Mouse (Mus musculus) testis, adult 2 months (tissue): ENCODE results near the gene Cmss1. TPM values are rescaled to one million over a fixed set of nuclear protein-coding genes. Genes with fewer than 3 reads are reported as not detected.

Experiments
- H3K27ac ChIP-seq: fragments of 200-500 bp; 2 replicates; pipeline ENCODE4 v1.5.1; 2012; ENCODE audit warnings: low read depth, low read length; ENCODE audit not compliant: control insufficient read depth, insufficient read depth
- H3K27me3 ChIP-seq: fragments of 200-500 bp; 2 replicates; pipeline ENCODE4 v1.6.1; 2012; ENCODE audit warnings: mild to moderate bottlenecking, low read length, moderate library complexity; ENCODE audit not compliant: control insufficient read depth, insufficient read depth
- H3K36me3 ChIP-seq: fragments of 200-500 bp; 2 replicates; pipeline ENCODE4 v1.6.1; 2012; ENCODE audit warnings: mild to moderate bottlenecking, low read length; ENCODE audit not compliant: control insufficient read depth, insufficient read depth
- H3K4me1 ChIP-seq: fragments of 200-500 bp; 2 replicates; pipeline ENCODE4 v1.6.1; 2012; ENCODE audit warnings: low read length; ENCODE audit not compliant: control insufficient read depth, insufficient read depth
- H3K4me3 ChIP-seq: fragments of 200-500 bp; 2 replicates; pipeline ENCODE4 v1.5.1; 2012; ENCODE audit warnings: low read depth, mild to moderate bottlenecking, low read length, moderate library complexity, mixed read lengths; ENCODE audit not compliant: control insufficient read depth
- CTCF ChIP-seq: fragments of 200-500 bp; IDR thresholded peaks from 2 replicates; pipeline ENCODE4 v1.5.1; 2012; ENCODE audit warnings: low read depth, mild to moderate bottlenecking, inconsistent platforms, low read length, moderate library complexity; ENCODE audit not compliant: control insufficient read depth, insufficient read depth, insufficient replicate concordance
- POLR2A ChIP-seq: fragments of 200-500 bp; IDR thresholded peaks from 2 replicates; pipeline ENCODE4 v1.6.1; 2012; ENCODE audit warnings: low read depth, mild to moderate bottlenecking, inconsistent platforms, low read length, moderate library complexity; ENCODE audit not compliant: control insufficient read depth
- polyA plus RNA-seq: library from polyadenylated mRNA; depleted of rRNA; stranded (reverse); fragments of >200 nt; gene quantifications from 2 replicates; pipeline ENCODE4 v1.2.3, GENCODE M21; 2012

The Cmss1 gene
- polyA plus RNA-seq, 1 experiment = 45.3 TPM

- Histone ChIP-seq H3K4me3 (no peak overlapping the region), H3K27me3 (no peaks in the 10 kb centered on the region), H3K27ac (no peak overlapping the region), H3K36me3 (no peaks in the 10 kb centered on the region), H3K4me1 (no peaks in the 10 kb centered on the region)
- TF ChIP-seq CTCF (no peak), POLR2A (no peak)
Observed at GRCm38 (mm10) chr16:57384274-57384673, 222.4 kb downstream of the Cmss1 start.

- TF ChIP-seq POLR2A (no peak), CTCF (no peak)
- Histone ChIP-seq H3K4me1 (no peaks in the 10 kb centered on the region), H3K36me3 (no peaks in the 10 kb centered on the region), H3K27ac (no peak overlapping the region), H3K4me3 (no peak overlapping the region), H3K27me3 (no peaks in the 10 kb centered on the region)
Observed at GRCm38 (mm10) chr16:57383266-57383971, 223.2 kb downstream of the Cmss1 start.

- TF ChIP-seq CTCF = no peak
- TF ChIP-seq POLR2A = no peak
- Histone ChIP-seq H3K4me3 (no peak overlapping the region), H3K27ac (no peak overlapping the region), H3K36me3 (no peaks in the 10 kb centered on the region), H3K4me1 (no peaks in the 10 kb centered on the region), H3K27me3 (no peaks in the 10 kb centered on the region)
Observed at GRCm38 (mm10) chr16:57378631-57379330, 227.9 kb downstream of the Cmss1 start.

- TF ChIP-seq POLR2A (no peak), CTCF (no peak)
- H3K27me3 ChIP-seq = no peaks in the 10 kb centered on the region
- H3K36me3 ChIP-seq = no peaks in the 10 kb centered on the region
- H3K4me1 ChIP-seq = no peaks in the 10 kb centered on the region
- no peak overlapping the region for H3K4me3 ChIP-seq
- H3K27ac ChIP-seq = no peak overlapping the region
Observed at GRCm38 (mm10) chr16:57375248-57375837, 231.3 kb downstream of the Cmss1 start.

- Histone ChIP-seq H3K27me3 (no peaks in the 10 kb centered on the region), H3K36me3 (no peaks in the 10 kb centered on the region), H3K27ac (no peak overlapping the region), H3K4me3 (no peak overlapping the region), H3K4me1 (no peaks in the 10 kb centered on the region; the same call in 1 of the 2 replicates)
- TF ChIP-seq POLR2A = no peak
Observed at GRCm38 (mm10) chr16:57372156-57372555, 234.5 kb downstream of the Cmss1 start.

- H3K27me3 ChIP-seq = no peaks in the 10 kb centered on the region
- no peaks in the 10 kb centered on the region for H3K36me3 ChIP-seq
- TF ChIP-seq CTCF (no peak), POLR2A (no peak)
- H3K4me1 ChIP-seq = no peaks in the 10 kb centered on the region; the same call in 1 of the 2 replicates
- H3K27ac ChIP-seq = no peak overlapping the region
- H3K4me3 ChIP-seq = no peak overlapping the region
Observed at GRCm38 (mm10) chr16:57369846-57370496, 236.7 kb downstream of the Cmss1 start.
